Mouse (Mus musculus) layer of hippocampus, adult 2 months (tissue): ENCODE measurements at regions not wholly inside any gene's neighbourhood (a gene's known extent, or its start where the extent isn't known, plus 50 kb on each side); places are given as distances from the start of the nearest gene placed in this dataset.

Source experiments
- DNase-seq, 2 experiments: peaks; one replicate each; pipeline ENCODE4 v3.0.0; 2022; ENCODE audit warnings: low spot score in 2 of 2
- H3K27ac ChIP-seq: fragments of 200-600 bp; 2 replicates; pipeline ENCODE4 v1.8.1; 2022
- H3K4me3 ChIP-seq: fragments of 200-600 bp; 2 replicates; pipeline ENCODE4 v1.8.1; 2022; ENCODE audit warnings: mild to moderate bottlenecking
- CTCF ChIP-seq: fragments of 200-600 bp; conservative IDR thresholded peaks from 2 replicates; pipeline ENCODE4 v1.8.1; 2022; ENCODE audit warnings: antibody characterized with exemption, mild to moderate bottlenecking, moderate library complexity

DNA sequence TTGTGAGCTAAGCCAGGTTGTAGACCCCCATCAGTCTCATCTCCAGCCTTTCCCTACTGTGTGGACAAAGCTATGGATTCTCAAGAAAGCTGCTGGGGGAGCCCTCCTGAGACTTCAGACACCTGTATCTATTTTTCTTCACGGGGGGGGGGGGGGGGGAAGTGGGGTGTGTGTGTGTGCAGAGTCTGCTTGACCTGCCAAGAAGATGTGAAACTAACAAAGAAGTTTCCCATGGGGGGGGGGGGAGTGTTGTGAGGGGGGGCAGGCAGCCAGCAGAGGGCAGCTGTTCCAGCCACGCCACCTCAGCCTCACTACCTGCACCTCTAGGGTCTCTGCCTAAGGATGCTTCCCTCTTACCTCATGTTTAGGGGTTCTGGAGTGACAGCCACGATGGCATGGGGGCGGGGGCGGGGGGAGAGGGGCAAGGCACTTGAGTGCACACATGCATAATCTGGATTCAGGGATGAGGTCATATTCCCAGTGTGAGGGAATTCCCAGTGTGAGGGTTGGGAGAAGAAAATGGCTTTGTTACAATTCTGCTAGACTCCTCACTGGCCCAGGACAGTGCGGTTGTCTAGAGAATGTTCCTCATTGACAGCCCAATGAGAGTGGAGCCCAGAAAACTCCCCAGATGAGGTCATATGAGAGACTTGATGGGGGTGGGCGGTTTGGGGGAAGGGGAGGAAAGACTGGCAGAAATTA, 104.0 kb upstream of the Spata13 start:
- H3K27ac ChIP-seq = no peak overlapping the region
- no peak for DNase-seq
- TF ChIP-seq CTCF = no peak
- H3K4me3 ChIP-seq = no peak overlapping the region

DNA sequence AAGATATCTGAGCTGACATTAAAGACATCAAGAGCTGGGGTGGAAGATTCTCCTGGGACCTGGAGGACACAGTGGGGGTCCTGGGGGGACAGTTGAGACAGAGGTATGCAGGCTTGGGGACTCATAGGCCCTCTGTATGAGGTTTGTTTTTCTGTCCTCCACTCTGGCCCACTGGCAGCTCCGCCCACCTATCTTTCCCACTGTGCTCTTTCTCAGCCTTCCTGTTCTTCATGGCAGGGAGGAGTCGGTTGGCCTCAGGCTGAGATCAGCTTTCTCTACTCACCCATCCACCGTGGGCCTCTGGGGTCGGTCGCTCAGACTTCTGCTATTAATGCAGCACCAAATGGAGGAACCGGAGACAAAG, 103.5 kb upstream of the Spata13 start:
- DNase-seq = no peak
- Histone ChIP-seq H3K27ac (no peak overlapping the region), H3K4me3 (no peak overlapping the region)
- no peak for TF ChIP-seq CTCF

- Histone ChIP-seq H3K4me3 (no peak overlapping the region), H3K27ac (no peak overlapping the region)
- TF ChIP-seq CTCF = no peak
- DNase-seq = no peak
These were observed 102.8 kb upstream of the Spata13 start for GRCm38 (mm10) chr14:60530973-60531372.

DNA sequence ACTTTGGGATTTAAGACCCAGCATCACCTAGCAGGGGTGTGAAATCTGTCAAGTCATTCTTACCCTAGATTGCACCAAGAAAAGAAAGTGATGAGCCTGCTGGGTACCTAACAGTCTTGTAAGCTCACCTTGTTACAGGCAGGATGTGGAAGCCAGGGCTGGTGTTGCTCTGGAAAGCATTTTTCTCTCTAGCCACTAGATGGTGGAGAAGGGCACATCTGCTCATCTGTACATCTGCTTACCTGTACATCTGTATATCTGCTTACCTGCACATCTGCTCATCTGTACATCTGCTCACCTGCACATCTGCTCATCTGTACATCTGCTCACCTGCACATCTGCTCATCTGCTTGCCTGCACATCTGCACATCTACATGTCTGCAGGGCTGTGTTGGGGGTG, 102.0 kb upstream of the Spata13 start:
- Histone ChIP-seq H3K4me3 (no peak overlapping the region), H3K27ac (no peak overlapping the region)
- TF ChIP-seq CTCF = peak; percentile 47
- no peak for DNase-seq

DNA sequence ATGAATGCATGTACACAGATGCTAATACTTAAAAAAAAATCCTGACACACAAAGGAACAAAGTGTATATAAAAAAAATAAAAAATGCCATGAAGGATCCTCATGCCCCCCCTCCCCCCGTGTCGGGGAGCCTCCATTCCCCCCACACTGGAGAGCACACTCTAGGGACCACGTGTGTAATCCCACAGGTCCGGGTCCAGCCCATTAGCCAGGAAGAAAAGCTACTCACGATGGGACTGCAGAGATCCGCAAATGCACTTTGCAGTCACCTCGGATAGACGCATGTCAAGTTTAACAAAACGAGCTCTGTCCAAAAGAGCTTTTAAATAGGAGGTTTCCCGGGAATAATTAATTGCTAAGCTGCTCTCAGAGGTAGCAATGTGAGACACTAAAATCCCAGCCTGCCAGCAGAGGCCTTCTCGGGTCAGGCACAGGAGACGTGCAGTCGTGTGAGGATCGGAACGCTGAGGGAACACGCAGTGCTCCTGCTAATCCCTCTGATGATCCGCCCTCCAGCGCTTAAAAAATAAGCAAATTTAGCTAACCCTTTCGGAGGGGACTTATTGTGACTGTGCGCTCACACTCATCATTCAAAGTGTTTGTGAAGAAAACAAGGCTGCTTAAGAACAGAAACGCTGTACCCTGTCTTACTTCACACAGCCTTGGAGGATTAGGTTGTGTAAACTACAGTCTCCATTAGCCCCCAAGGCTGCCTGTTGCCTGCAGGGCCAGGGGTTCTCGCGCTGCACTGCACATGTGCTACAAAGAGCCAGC, 100.2 kb upstream of the Spata13 start:
- Histone ChIP-seq H3K4me3 (no peak overlapping the region), H3K27ac (no peak overlapping the region)
- no peak for DNase-seq
- no peak for TF ChIP-seq CTCF

- DNase-seq = no peak
- Histone ChIP-seq H3K4me3 (no peak overlapping the region), H3K27ac (no peak overlapping the region)
- peak; percentile 67 for TF ChIP-seq CTCF
These were observed 94.8 kb upstream of the Spata13 start for GRCm38 (mm10) chr14:60539040-60539439.

DNA sequence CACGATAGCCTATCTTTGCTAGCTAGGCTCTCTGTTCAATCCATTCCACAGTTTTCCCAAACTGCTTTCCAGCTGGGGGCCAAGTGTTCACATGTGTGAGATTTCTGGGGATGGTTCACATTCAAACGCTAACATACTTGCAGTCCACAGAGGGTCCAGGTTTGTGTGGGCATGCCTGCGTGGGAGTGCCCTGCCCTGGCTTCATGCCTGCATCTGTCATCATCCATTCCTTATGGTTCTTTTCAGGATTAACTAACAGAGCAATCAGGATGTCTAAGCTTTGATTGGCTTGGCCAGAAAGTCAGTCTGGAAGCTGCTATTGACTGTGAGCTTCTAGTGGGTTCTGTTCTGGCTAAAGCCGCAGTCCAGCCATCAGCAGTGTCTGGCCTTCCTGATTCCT, 93.7 kb upstream of the Spata13 start:
- no peak for DNase-seq
- Histone ChIP-seq H3K27ac (no peak overlapping the region), H3K4me3 (no peak overlapping the region)
- TF ChIP-seq CTCF = no peak

- no peak for TF ChIP-seq CTCF
- H3K27ac ChIP-seq = no peak overlapping the region
- no peak for DNase-seq
- H3K4me3 ChIP-seq = no peak overlapping the region
These were observed 92.2 kb upstream of the Spata13 start for GRCm38 (mm10) chr14:60541596-60541995.

DNA sequence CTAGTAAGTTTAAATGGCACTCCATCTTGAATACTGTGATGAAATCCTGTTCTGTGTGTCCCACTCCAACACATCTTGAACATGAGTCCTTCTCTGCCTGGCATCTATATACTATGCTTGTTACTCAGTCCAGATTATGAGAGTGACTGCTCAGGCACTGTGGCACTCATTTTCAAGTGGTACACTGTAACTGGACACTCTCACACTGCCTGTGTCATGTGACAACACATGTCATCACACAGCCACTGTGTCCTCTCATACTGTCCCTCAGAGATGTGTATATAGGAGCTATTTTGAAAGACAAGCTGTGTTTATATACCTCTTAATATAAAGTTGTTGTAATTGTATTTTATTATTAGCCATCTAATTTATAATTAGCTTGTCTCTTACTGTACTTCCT, 89.0 kb upstream of the Spata13 start:
- no peak overlapping the region for H3K27ac ChIP-seq
- no peak for DNase-seq
- no peak overlapping the region for H3K4me3 ChIP-seq
- no peak for TF ChIP-seq CTCF

GRCm38 (mm10) chr14:60554222-60554740, 79.5 kb upstream of the Spata13 start:
- H3K4me3 ChIP-seq = peak overlapping the region; percentile 17; the same call in 1 of the 2 replicates
- peak; percentile 58 to 86 for DNase-seq
- peak overlapping the region; percentile 85 for H3K27ac ChIP-seq
- TF ChIP-seq CTCF = peak; percentile 33

DNA sequence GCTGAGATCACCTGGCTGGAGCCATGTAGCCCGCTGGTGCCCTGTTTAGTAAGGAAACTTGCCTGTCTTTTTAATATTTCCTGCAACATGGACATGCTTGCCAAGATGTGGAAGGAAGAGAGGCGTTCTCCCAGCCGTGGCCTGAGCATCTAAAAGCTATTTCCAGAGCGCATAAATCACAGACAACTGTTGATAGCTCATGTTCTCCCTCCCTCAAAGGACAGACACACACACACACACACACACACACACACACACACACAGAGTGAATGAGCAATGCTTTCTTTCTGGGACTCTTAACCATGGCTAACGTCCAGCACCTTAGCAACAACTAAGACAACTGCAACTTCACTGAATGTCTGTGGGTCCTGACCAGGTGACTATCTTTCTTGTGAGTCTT, 77.3 kb upstream of the Spata13 start:
- H3K4me3 ChIP-seq = no peak overlapping the region
- no peak for TF ChIP-seq CTCF
- DNase-seq = no peak

DNA sequence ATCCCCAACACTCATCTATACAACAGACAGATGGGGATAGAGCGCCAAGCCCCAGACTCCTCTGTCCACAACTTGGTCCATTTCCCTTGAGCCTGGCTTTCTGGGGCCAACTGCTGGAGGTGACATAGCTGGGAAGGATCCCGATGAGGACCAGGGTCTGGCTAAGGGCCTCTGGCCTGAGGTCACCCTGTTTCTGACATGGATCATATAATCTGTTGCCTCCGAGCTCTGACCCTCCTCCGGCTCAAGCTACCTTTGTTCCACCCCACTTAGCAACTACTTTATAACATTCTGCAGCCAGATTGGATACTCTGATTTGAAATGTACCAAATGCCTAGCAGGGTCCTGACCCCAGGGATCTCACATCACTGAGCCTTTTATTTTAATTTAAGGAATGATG, 76.8 kb upstream of the Spata13 start:
- no peak for DNase-seq
- TF ChIP-seq CTCF = no peak
- no peak overlapping the region for H3K4me3 ChIP-seq
- no peak overlapping the region for H3K27ac ChIP-seq

More for the DNA sequence above, 77.3 kb upstream of the Spata13 start:
- no peak overlapping the region for H3K27ac ChIP-seq

DNA sequence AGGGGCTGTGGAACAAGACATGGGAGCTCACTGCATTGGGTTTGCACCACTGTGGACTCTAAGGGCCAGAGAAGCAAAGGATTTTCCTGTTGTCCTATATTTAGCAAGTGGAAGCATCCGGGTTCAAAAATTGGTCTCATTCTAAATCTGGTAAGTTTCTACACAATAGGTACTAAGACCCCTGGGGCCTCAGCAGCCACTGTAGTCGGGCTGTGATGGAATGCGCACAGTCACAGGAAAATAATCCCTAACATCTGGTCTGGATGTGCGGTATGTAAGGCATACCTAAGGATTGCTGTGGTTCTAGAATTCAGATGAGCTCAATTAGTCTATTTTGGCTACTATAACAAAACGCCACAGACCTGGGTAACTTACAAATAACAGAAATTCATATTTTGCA, 74.4 kb upstream of the Spata13 start:
- Histone ChIP-seq H3K27ac (no peak overlapping the region), H3K4me3 (no peak overlapping the region)
- no peak for DNase-seq
- no peak for TF ChIP-seq CTCF

DNA sequence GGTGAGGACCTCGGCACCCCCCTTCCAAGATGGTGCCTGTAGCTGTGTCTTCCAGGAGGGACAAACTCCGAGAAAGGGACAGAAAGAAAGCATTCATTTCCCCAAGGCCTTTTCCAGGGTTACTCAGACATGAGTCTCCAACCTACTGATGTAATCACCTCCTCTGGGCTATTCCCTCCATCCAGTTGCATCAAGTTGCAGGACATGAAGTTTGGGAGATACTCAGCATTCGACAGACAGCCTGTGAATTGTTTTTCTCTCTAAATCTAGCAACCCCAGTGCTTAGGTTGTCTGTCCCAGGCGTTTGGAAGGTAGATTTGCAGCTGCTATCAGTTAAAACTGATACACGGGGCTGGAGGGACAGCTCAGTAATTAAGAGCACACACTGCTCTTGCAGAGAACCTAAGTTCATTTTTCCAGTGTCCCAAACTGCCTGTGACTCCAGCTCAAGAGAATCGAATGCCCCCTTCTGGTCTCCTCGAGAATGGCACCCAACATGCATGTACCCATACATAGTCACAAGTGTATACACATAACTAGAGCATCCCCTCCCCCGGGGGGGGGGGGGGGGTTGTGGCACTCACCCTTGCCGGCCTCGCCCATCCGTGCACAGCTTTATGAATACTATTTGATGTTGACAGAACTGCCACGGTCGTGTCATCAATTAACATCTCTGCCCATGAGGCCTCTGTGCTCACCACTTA, 73.8 kb upstream of the Spata13 start:
- H3K27ac ChIP-seq = no peak overlapping the region
- peak; percentile 63 for TF ChIP-seq CTCF
- no peak for DNase-seq
- H3K4me3 ChIP-seq = no peak overlapping the region
